Mouse (Mus musculus): ENCODE results near the gene Tmem209.
A peak's percentile ranks its signal among the peaks of the same experiment; 100 is the strongest.

Gene Tmem209

DNA sequence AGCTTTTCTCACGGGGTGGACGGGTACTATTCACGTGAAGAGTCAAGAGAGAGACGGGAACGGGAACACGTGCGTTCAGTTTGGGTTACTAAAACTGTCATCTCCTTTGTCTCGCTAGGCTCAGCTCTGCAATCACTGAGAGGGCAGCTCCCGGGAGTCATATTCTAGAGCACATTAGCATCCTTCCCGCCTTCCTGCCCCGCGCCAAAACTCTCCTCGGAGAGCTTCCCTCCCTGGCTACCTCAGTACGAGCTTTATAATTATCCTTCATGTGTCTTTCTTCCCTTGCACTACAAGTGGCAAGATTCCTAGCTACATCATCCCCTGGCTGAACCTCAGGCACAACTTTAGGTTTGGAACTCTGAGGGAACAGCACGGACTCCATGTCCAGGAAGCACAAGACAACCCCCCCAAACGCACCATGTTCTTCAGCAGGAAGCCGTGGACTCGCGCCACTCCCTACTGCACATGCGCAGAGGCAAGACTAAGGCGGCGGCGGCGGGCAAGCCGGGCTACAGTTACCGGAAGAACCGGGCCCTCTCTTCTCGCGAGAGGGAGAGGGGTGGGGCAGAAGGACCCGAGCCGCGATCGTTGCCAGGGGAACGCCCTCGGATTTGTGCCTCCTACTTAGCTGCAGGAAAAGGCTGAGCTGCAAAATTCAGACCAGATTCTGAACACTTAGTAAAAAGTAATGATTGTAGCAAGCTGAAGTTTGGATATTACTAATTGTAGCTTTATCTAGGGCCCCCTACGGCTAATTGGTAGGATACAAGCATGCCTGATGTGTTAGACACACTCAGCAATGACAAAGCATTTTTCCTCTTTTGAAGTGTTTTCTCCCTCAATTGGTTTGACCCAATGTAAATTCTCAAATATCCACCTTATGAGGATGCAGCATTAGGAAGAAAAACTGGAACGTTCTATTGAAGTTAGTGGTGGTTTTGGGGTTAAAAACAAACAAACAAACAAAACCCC is at the start of gene Tmem209, which contains the start of gene Ssmem1:
Gene Tmem209, minus strand, starts transcription at position 519 of the 975 bp plus-strand sequence.
Gene Ssmem1, plus strand, starts transcription at position 585 of the 975 bp plus-strand sequence.
- DNase-seq, result peak; percentile 98

DNA sequence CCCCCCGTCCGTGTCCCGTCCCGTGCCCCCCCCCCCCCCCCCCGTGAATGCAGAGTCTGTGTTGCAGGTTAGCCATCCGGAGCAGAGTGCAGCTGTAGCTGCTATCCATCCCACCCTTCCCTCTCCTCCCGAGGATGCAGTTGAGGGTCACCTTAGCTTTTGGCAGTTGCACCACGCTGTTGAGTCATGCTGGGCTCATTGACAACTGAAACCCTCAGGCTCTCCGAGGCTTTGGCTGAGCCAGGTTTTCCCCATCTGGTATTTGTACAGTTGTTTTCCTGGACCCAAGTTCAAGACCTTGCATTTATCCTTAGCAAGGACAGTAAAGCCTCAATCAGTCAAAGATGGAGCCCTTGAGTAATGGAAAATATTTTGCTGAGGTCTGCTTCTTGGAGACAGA is 46.5 kb upstream of the Tmem209 start:
- no peak for DNase-seq

DNA sequence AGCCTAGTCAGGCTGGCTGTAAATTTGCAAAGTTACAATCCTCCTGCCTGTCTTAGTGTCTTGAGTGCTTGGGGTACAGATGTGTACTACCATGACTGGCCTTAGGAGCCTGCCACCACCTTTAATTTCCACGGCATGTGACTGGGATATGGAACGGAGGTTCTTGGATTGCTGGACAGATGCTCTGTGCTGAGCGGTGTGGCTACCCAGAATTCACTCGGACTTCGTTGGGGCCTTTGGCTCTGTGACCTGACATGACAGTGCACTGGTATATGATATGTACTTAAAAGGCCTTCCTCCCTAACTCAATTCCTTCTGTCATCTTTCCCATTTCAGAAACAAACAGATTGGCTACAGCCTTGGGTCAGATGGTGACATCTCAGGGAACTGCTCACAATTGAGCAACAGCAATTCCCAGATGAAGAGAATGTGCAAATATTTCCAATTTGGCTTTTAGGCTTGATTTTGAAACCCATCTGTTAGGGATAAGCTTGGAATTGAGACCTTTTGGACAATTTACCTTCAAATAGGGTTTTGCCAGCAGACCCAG is 45.1 kb upstream of the Tmem209 start:
- no peak for DNase-seq

DNA sequence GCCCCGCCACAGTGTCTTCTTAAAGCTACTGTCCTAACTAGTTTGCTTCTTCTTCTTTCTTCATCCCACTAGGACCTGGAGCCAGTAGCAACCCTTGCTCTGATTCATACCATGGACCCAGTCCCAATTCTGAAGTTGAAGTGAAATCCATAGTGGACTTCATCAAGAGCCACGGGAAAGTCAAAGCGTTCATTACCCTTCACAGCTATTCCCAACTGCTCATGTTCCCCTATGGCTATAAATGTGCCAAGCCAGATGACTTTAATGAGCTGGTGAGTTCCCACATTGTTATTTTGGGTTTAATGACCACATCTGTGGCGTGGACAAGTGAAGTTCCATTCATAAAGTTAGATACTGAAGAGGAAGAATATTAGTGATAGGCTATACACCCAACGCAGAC is 44.5 kb upstream of the Tmem209 start:
- DNase-seq, result no peak

DNA sequence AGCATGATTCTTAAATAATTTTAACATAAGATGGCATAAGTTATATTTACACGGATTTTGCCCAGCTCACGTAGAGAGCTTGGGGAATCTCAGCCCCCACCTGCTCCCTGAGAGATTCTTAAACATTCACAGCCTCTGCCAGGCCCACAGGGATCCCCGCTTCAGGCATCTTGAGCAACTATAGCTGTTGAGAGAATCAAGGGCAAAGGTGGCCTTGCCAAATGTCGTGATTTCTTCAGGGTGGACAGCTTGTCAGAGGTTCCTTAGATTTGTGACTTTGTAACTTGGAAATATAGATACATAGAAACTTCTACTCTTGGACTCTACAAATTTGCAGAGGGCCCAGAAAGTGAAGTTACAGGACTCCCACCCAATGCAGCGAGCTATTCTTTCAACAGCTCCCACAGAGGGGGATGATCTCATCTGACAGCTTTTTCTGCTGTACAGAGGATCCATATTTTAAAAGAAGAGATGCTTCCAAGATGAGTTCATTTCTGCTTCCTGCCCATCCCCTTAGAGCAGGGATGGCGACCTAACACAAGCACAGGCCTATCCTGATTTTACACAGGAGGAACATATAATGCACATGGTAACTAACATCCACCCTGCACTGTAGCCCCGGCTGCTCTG is 43.9 kb upstream of the Tmem209 start:
- no peak for DNase-seq

DNA sequence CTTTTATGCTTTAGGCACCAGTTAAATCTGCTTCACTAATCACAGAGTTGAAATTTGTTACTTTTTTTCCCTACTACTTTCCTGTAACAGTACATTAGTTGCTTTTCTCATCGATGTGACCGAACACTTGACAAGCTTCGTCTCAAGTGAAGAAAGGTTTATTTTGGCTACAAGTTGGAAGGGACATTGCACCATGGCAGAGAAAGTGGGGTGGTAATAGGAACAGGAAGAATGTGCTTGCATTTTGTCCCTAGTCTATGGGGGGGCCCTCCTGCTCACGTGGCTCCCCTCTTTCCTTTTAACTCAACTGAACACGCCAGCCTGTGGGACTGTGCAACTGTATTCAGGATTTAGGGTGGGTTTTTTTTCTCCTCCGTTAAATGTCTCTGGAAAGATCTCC is 43.0 kb upstream of the Tmem209 start:
- no peak for DNase-seq

DNA sequence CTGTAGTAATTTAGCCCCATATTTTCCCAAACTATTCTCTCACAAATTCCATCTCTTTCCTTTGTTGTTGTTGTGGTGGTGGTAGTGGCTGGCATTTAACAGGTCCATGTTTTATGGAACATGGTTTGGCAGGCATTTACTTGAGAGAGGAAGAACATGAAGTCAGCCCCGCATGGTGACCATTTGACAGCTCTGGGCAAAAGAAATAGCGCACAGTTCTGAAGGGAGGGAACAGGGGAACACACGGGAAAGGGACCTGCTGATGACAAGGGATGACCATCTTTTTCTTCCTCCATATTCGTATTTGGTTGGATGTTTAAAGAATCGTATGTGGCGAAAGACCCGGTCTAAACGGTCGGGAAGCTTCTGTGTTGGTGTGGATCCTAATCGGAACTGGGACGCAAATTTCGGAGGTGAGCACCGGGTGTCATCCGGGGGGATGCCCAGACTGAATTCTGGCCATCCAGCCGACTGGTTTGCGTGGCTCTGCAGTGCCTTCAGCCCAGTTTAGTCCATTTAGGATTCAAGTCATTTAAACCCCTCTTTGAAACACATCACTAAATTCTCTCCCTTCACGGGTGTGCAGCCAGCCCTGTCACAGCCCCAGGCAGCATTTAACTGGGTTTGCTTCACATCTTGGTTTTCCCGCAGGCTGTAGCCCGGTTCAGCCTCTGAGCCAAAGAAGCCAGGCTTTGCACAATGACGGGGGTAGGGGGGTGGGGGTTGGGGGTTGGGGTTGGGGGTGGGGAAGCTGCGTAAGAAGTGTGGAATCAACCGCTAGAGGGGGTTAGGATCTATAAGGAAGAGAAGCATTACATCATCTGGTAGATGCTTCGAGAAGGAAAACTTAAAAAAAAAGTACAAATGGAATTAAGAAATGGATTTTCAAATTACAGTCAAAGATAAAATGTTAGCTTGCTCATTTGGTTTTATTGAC is 42.3 kb upstream of the Tmem209 start:
- DNase-seq, result no peak

DNA sequence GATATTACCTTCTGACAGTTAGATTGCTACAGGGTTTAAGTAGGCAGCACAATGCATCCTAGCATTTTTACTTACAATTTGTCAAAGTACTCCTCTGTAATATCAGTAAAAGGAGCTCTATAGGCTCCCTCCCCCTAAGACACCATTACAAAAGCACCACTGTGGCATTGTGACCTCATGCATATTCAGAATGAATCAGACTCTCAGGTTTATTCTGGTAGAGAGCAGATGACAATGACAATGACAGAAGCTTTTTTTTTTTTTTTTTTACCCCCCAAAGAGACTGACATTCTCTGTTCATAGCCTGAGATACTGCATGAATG is 41.6 kb upstream of the Tmem209 start:
- no peak for DNase-seq

DNA sequence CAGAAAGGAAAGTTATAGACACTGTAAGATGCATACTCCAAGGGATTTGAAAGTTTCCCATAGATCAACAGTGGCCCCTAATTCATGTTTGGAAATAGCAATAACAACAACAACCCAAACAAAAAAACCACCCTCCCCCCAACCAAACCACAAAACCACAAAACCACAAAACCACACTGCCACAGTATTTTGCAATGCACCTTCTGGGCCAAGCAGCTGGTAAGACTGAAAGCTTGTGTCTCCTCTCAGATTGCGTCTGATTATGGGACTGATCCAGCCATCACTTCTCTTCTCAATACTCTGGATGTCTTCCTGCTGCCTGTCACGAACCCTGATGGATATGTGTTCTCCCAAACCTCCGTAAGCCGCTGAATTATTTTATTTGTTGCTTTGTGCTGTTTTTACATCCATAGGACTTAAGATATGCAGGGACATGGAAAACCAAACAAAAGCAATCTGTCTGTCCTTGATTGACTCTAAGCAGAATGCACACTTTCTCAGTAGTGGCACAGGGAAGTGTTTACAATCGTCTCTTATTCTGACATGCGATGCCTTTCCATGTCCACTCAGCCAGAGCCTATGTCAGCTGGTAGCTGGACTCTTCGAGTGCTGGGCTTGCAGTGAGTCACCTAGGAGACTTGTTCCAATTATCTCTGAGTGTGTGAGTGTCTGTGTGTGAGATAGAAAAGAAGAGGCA is 41.1 kb upstream of the Tmem209 start:
- no peak for DNase-seq

DNA sequence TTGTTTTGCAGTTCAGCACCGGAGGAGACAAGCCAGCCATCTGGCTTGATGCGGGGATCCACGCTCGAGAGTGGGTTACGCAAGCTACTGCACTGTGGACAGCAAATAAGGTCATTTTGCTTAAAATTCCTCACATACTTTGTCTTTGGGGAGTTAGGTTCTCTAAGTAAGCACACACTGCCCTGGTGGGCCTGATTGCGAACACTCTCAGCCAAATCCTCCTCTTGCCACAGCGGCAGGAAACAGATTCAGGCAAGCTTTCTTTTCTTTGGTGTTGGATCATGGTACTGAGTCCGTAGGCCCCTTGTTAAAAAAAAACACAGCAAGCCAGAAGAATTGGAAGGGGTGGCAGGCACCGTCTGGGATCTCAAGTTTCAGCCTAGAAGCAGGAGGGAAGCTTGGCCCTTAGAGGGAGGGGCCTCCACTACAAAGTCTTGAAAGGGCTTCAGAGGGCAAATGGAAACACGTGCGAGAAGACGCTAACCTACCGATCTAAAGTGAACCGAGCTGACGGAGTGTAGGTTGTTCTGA is 39.7 kb upstream of the Tmem209 start:
- DNase-seq, result no peak

DNA sequence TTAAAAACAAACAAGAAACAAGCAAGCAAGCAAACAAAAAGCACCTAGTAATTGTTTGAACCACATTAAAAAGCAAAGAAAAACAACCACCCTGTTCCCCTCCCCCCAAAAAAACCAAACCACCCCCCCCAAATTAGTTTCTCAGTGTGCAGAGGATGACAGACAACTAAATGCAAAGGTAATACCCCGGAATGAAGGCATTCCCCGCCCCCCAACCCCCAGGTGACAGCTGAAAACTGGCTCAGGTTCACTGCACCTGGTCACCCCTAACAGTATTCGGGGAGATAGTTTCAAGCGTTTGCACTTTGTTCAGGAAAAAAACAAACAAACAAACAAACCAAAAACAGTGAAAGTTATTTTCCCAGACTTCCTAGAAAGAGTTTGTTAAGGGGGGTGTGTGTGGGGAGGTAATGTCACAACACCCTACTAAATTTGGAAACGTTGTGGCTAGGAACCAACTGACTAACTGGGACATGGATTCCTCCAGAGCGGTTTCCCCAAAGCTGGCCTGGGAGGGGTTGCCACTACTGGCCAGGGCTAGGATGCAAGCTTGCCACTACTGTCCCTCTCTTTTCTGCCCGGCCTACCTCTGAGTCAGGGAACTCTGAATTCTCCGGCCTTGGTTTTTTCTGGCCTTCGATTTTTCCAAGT is 38.2 kb upstream of the Tmem209 start:
- no peak for DNase-seq

DNA sequence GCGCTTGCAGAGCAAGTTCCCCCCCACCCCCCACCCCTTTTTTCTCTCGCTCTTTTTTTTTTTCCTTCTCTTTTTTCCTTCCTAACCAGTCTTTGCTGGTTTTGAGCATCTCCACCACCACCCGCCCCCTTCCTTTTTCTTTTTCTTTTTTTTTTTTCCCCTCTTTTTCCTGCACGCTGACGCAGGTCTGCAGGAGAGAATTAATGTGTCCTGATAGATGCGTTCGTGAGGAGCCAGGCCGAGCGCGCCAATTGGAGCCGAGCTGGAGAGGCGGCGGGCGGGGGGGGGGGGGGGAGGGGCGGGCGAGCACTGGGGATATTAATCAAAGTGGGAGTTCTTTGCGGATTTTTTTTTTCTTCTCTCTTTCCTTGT is 37.7 kb upstream of the Tmem209 start:
- no peak for DNase-seq

DNA sequence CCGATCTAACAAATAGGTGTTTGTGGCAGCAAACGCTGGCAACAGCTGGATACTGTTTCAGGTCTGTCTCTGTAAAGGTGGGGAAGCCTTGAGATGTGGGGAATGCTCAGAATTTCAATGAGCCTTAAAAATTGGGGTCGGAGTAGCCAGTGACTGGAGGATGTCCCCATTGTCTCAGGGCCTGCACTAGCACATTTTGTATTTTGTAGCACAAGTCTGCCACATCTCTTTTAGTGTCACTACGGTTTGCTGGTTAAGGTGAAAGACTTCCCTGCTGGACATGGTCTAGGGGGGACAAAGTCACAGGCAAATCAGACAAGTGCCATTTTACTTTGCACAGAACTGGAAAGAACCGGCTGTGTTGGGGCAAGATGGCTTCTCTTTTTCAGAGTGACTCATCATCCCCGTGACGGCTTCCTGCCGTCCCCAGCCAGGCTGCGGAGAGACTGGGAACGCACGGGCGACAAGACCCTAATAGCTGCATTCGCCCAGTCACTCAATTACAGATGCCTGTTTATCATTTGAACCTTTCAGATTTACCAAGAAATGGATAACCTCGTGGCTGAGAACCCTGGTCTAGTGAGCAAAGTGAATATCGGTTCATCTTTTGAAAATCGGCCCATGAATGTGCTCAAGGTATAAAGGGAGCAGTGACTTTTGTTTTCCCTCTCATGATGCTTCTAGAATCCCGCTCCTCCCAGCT is 37.1 kb upstream of the Tmem209 start:
- DNase-seq, result no peak

DNA sequence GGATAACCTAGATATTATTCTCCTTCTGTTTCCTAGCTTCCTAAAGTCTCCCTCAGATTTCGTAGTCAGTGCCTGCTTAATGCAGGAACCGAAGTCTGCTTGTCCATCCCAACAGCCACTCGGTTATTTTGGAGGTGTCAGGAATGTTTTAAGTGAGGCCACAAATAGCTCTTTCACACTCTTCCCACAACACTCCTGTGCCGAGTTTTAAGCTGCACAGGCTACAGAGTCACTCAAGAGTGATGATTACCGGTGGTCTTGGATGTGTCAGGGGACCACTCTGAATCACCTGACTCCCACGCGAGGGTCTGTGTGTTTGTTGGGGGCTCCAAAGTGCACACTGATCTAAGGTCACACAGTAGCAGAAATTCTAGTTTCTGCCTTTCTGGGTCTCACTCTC is 36.1 kb upstream of the Tmem209 start:
- no peak for DNase-seq

DNA sequence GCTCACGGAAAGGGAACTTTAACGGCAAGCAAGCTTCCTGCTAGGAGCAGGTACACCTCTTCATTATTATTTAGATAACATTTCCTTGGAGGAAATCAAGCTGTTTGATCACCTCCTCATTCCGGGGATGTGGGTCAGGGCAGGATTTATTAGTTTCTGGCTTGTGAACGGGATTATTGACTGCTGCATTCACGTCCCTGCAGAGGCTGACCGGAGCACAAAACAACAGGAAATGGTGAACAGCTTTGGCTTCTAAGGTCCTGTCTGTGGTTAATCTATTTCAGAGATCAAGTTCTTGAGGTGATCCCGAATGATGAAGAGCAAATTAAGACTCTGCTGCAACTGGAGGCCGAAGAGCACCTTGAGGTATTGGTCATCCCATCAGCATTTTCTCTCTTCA is 34.3 kb upstream of the Tmem209 start:
- DNase-seq, result no peak

DNA sequence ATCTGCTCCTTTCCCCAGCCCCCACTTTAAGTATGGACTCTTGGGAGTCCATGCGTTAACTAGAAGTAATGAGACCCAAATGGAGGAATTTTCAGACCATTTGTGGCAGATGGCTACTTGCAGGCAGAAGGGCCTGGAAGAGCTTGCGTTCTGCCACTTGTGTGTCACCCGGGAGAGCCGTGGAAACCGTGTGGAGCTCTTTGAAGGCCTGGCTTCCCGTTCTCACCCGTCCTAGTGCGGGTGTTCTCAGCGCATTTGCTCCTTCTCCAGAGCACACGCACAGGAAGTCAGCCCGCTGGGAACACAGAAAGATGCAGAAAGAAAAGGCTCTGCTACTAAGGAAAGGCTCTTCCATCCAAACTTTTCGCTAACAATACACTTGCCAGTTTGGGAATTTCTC is 33.5 kb upstream of the Tmem209 start:
- DNase-seq, result no peak

DNA sequence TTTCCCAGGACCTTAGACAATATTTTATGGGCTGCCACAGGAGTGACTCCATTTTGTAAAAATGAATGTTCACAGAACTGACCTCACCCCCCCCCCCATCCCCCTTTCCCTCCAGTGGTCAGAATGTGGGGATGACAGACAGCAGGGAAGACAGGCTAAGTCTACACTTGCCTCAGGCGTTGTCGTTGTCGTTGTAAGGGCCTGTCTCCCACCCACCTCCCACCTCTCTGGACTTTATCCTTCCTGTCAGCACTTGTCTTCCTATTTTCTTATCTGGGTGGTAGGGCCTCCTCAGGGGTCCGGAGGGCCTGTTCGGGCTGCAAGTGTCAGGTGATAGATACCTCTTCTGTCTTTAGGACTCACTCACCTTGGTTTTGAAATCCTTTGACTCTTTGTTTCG is 32.7 kb upstream of the Tmem209 start:
- DNase-seq, result no peak

DNA sequence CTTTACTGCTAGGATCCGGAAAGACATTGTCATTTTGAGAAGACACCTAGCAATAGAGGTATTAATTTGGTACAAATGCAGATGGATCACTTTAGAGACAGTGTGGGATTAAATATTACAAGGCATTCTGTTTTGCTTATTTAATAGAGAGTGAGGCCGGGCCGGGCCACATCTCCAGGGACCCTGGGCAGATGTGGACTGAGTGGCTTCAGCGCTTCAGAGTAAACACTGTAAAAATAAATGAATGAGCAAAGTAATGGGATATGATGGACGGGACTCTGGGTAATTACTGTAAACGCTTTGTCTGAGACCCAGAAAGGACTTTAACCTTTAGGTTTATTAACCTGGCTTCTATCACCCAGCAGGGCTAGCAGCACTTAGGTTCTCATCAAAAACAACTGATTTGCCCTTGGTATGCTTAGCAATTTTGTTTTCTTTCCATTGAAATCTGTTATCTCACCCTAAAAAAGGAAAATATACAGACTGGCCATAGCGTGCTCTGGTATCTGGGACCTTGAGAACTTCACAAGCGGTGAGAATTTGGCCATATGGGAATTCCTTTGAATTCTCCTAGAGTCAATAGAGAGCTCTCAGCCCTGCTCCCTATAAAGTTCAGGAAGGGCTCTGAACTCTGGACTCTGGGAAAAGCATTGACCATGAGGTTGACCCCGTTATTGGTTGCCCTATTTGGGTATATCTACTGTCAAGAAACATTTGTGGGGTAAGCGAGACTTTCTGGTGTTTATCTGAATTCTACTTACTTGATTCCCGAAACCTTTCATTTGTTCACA is 31.6 kb upstream of the Tmem209 start, which contains the start of gene Cpa2:
Gene Cpa2, plus strand, starts transcription at position 574 of the 791 bp plus-strand sequence.
- DNase-seq, result no peak

DNA sequence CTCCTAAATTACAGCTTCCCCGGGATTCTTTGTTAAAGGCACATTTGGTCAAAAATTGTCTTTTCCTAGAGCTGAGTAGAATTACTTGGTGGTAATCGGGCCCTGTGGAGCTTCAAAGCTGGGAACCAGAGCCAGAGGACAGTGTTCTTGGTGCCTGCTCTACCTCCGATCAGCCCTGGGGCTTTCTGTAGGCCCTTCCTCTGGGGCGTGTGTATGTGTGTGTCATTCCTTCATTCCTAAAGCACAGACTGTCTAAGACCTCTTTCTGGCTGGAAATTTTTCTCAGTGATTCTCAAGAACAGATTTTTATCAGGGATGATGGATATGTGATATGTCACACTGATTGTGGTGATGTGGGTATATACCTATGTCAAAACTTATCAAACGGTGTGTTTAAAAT is 29.2 kb upstream of the Tmem209 start:
- no peak for DNase-seq

DNA sequence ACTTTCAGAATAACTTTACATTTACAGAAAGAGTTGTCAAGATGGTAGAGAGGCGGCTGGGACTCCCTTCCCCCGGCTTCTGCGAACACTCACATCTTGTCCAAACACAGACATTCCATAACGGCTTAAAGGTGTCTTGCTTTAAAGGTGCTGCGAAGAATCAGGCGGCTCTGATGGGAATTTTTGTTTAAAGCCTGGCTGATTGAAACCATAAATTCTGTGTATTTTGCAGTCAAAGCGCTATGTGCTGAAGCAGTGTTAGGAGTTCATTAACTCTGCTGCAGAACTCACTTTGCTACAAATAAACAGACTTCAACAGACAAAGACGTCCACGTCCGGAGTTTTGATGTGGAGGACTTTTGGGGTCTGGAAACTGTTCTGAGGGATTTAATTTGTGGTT is 28.7 kb upstream of the Tmem209 start:
- no peak for DNase-seq
